Mouse (Mus musculus) mature B cell (primary cell): Measurements from ENCODE around the gene Pdcd2.

ENCODE experiments used
- in situ Hi-C: fragments of 300-500 bp; cut with MboI; formaldehyde crosslinking; loops from 2 replicates; pipeline ENCODE4 v1.14.3; 2019

The Pdcd2 gene

DNA sequence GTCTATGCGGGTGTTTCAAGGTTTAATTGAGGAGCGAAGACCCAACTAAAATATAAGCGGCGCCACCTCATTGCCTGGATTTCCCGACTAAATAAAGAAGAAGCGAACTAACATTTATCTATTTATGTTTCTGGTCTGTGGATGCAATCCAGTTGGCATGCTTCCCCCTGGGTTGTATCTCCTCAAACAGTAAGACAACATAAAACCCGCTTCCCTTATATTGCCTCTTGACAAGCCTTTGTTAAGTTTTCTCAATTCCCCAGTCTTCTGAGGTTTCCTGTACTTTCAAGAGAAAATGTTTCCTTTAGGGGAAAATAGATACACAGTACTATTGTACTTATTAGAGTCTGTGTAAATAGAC lies 28.4 kb downstream of the Pdcd2 start:
- in situ Hi-C loops: loop anchor here (25.0 kb wide), 1 partner anchor 561 kb away; the partner anchor contains the start of genes 1600012H06Rik and Wdr27

DNA sequence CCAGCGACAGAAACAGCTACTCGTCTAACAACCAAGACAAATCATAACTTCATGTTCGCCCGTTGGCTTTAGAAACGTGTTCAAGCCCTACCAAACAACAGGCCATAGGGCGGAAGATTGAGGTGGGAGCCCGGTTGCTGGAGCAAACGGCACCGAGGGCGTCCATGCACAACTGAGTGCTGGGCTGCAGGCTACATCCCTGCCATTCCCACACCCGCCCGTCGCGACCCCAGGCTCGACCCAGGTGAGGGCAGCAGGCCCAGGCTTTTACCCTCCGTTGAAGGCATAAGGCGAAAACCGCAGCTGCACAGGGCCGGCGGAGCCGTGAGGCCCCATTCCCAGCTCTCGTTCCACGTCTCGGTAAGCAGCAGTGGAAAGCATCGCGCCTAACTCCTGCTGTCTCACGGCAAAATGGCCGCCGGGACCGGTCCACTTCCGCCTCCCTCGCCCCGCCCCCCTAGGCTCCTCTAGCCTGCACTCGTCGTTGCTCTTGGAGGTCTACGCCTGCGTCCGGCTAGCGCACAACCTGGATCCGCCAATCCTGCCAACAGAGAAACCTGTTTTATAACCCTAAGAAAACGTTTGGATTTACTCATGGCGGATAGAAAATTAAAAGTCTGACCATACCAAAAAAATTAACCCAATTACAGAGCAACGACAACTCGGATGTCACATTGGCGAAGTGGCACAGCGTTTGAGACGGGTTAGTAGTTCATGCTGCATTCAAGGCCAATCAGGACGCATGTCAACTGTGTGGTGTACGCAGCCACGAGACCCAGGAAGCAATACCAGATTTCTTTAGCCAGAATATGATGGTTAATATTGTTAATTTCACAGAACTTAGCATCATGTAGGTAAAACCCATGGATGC lies 29.0 kb downstream of the Pdcd2 start:
- in situ Hi-C loops: loop anchor here (25.0 kb wide), 1 partner anchor 561 kb away; the partner anchor contains the start of genes 1600012H06Rik and Wdr27

DNA sequence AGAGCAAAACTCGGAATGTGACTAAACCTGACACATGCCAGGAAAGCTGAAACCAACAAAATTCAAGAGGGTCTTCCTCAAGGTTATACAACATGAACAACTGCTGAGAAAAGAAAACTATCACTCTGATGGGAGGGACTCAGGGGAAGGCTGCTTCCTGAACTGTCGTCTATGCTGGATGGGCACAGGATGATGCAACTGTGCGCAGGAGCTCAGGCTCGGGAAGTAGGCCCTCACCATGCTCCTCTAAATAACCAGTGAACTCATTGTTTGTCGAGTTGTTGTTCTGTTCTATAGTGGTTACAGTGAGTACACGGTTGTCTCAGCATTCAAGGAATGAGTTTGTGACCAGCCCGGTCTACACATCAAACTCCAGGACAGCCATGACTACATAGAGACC lies 36.6 kb downstream of the Pdcd2 start:
- in situ Hi-C loops: loop anchor here (25.0 kb wide), 1 partner anchor 553 kb away; the partner anchor contains the start of genes 1600012H06Rik and Wdr27

DNA sequence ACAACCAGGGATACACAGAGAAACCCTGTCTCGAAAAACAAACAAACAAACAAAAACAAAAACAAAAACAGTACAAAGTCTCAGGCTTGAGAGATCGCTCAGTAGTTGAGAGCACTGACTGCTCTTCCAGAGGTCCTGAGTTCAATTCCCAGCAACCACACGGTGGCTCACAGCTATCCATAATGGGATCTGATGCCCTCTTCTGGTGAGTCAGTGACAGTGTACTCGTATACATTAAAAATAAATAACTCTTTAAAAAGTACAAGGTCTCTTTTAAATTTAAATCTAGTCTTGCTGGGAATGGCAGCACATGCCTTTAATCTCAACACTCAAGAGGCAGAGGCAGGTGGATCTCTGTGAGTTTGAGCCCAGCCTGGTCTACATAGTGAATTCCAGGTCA lies 54.4 kb downstream of the Pdcd2 start:
- in situ Hi-C loops: loop anchor here (25.0 kb wide), 1 partner anchor 410 kb away; no protein-coding TSS in a partner anchor
